ENCODE assay signal across 10 mouse cellular contexts in genomic region chr8:26272675-26273414, GRCm38 (mm10).
DNase-seq lines count a peak whose midpoint lies in the region; ATAC-seq lines count a peak whose summit lies in the region.
"Had no signal": no experiment of that assay in that cellular context is flagged by ENCODE, and none has a peak within 500 bp of the region (broad histone marks: within the 10 kb centered on the region; RNA-seq: fewer than 3 reads in every experiment).

No protein-coding gene starts in this region.

- no peak overlapping the region for H3K9ac ChIP-seq in lung, embryonic 16.5 days (ENCODE audit: low read length)
- H3K9ac ChIP-seq in limb, embryonic 11.5 days (ENCODE audit: low read length) = no peak overlapping the region
- no peak overlapping the region for H3K9ac ChIP-seq in neural tube, embryonic 15.5 days (replicated peaks)

- peak overlapping the region; percentile 12; the same call in 1 of the 2 replicates for H3K4me2 ChIP-seq in lung, embryonic 16.5 days (ENCODE audit: low read depth, low read length)
- H3K4me2 ChIP-seq in limb, embryonic 11.5 days (ENCODE audit: low read depth, severe bottlenecking) = peak overlapping the region; percentile 13; the same call in 1 of the 2 replicates
- H3K4me2 ChIP-seq in neural tube, embryonic 15.5 days = peak overlapping the region; percentile 26; the same call in 1 of the 2 replicates

- H3K36me3 ChIP-seq in heart, embryonic 10.5 days = no peaks in the 10 kb centered on the region
- no peaks in the 10 kb centered on the region for H3K36me3 ChIP-seq in lung, embryonic 16.5 days (ENCODE audit: control insufficient read depth, insufficient read depth, low read length)
- H3K36me3 ChIP-seq in limb, embryonic 11.5 days (ENCODE audit: control insufficient read depth, insufficient read depth, low read length) = no peaks in the 10 kb centered on the region
- H3K36me3 ChIP-seq in neural tube, embryonic 15.5 days = no peaks in the 10 kb centered on the region

- peak; percentile 67 for DNase-seq in heart, embryonic 10.5 days (ENCODE audit: low spot score)
- DNase-seq in heart, adult 8-10 months (ENCODE audit: low spot score) = no peak
- DNase-seq in lung, postnatal 10 days = no peak
- no peak for DNase-seq in limb, embryonic 11.5 days (ENCODE audit: low spot score)
- DNase-seq in cerebellum, postnatal 10 days = no peak
- DNase-seq in adrenal gland, adult 2 months = no peak
- DNase-seq: lung, adult 2 months; right cerebral cortex, postnatal 25 days had no signal

- WGBS in heart, embryonic 10.5 days = 28% methylated on average over 21 of the region's 21 CpGs
- 31% methylated on average over 21 of the region's 21 CpGs for WGBS in lung, embryonic 16.5 days
- 29% methylated on average over 21 of the region's 21 CpGs for WGBS in limb, embryonic 11.5 days
- 43% methylated on average over 21 of the region's 21 CpGs for WGBS in neural tube, embryonic 15.5 days

- H3K27me3 ChIP-seq in heart, embryonic 10.5 days (ENCODE audit: insufficient read depth, poor library complexity, severe bottlenecking) = peaks cover 66% of the 10 kb centered on the region
- H3K27me3 ChIP-seq in lung, embryonic 16.5 days (ENCODE audit: control insufficient read depth, insufficient read depth, low read depth, low read length) = peaks cover 10% of the 10 kb centered on the region; the same call in 1 of the 2 replicates
- H3K27me3 ChIP-seq in limb, embryonic 11.5 days (ENCODE audit: control insufficient read depth, insufficient read depth, low read length) = no peaks in the 10 kb centered on the region
- H3K27me3 ChIP-seq in neural tube, embryonic 15.5 days (replicated peaks) = peaks cover 32% of the 10 kb centered on the region

- H3K4me3 ChIP-seq in heart, embryonic 10.5 days = peak overlapping the region; percentile 40
- H3K4me3 ChIP-seq in lung, embryonic 16.5 days (ENCODE audit: low read length) = 0 out of 2 replicates have a peak overlapping the region, but pooled peaks have one; percentile 11
- no peak overlapping the region for H3K4me3 ChIP-seq in limb, embryonic 11.5 days (ENCODE audit: low read depth, low read length)
- no peak overlapping the region for H3K4me3 ChIP-seq in neural tube, embryonic 15.5 days (replicated peaks)

- H3K27ac ChIP-seq in heart, embryonic 10.5 days = no peak overlapping the region; the same call in 1 of the 2 replicates
- H3K27ac ChIP-seq in lung, embryonic 16.5 days (ENCODE audit: low read length) = no peak overlapping the region
- H3K27ac ChIP-seq in limb, embryonic 11.5 days (replicated peaks; ENCODE audit: low read depth, low read length) = no peak overlapping the region
- no peak overlapping the region for H3K27ac ChIP-seq in neural tube, embryonic 15.5 days (replicated peaks)

- ATAC-seq in lung, embryonic 16.5 days (ENCODE audit: low read depth) = no peak
- no peak for ATAC-seq in limb, embryonic 11.5 days (ENCODE audit: insufficient number of reproducible peaks, low FRiP score, low TSS enrichment, low read depth)
- no peak for ATAC-seq in neural tube, embryonic 15.5 days (ENCODE audit: low FRiP score)

- H3K4me1 ChIP-seq in heart, embryonic 10.5 days = peaks cover 18% of the 10 kb centered on the region
- no peaks in the 10 kb centered on the region for H3K4me1 ChIP-seq in lung, embryonic 16.5 days (replicated peaks; ENCODE audit: control insufficient read depth, insufficient read depth, low read length)
- H3K4me1 ChIP-seq in limb, embryonic 11.5 days (ENCODE audit: control insufficient read depth, insufficient read depth, low read length) = peaks cover 21% of the 10 kb centered on the region
- H3K4me1 ChIP-seq in neural tube, embryonic 15.5 days = peaks cover 19% of the 10 kb centered on the region

- no peaks in the 10 kb centered on the region for H3K9me3 ChIP-seq in heart, embryonic 10.5 days
- no peaks in the 10 kb centered on the region for H3K9me3 ChIP-seq in lung, embryonic 16.5 days (ENCODE audit: control insufficient read depth, low read length)
- H3K9me3 ChIP-seq in limb, embryonic 11.5 days (ENCODE audit: control insufficient read depth, low read length) = no peaks in the 10 kb centered on the region
- H3K9me3 ChIP-seq in neural tube, embryonic 15.5 days (replicated peaks) = no peaks in the 10 kb centered on the region

Comparison
In these comparisons a context has a peak if more than half of its experiments do, and no peak if none do; other contexts are left out.
1. H3K4me3 ChIP-seq: peak in heart, embryonic 10.5 days (single experiment) and lung, embryonic 16.5 days (single experiment); none in limb, embryonic 11.5 days (single experiment) and neural tube, embryonic 15.5 days (single experiment).
2. Peak in every context shown above with its lines, with median percentiles within 50 percentile points of each other: H3K4me2 ChIP-seq.